Mouse (Mus musculus): ENCODE data around the gene Cfap299.

Cfap299 gene

DNA sequence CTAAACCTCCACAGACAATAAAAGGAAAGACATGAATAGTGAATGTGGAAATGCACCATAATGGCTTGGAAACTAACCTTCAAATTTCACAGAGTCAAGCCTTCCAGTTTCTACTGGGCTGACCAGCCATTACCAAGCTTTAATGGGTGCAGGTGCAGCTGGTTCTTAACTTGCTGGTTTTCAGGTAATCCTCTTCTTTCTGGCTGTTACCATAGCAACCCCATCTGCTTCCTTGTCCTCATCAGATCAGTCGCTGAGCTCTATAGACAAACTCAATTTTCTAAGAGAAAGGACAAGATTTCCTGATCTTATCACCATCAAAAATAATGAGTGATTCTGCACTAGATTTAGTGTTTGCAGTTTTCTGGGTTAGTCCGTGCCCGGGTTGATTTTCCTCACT is 287.8 kb downstream of the Cfap299 start:
- no peak for DNase-seq (ENCODE audit: low read depth, low spot score)

DNA sequence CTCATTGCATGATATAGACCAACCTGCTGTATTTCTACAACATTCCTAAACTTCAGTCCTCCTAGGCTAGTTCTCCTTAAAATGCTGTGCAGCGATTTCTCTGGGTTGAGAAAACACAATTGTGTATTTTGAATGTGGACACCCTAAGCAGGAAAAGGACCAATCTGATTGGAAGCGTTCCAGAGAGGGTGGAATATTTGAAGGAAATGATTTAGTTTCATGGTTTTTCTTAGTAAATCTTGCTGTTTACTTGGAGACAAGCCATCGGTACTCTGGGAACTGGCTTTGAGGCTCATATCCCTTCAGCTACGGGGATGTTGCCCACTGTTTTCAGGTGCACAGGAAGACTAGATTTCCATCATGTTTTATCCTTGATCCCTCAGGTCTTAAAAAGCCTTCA is 288.3 kb downstream of the Cfap299 start:
- no peak for DNase-seq (ENCODE audit: low read depth, low spot score)

DNA sequence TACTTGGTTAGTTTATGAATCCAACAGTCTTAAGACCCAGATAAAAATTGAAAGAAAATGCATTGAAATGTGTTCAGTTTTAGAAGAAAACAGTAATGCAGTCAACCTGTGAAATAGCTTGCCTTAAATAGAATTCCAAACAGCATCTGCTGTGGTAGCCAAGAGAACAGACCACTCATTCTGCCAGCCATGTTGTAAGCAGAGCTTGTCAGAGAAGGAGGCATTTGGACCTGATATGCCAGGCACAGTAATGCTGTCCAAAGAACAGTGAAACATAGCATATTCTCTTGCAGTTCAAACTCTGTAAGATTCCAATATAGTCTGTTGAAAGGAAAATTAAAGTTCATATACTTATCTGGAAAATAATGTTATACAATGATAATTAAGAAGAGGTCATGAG is 321.2 kb downstream of the Cfap299 start:
- DNase-seq (ENCODE audit: low read depth, low spot score), result no peak

DNA sequence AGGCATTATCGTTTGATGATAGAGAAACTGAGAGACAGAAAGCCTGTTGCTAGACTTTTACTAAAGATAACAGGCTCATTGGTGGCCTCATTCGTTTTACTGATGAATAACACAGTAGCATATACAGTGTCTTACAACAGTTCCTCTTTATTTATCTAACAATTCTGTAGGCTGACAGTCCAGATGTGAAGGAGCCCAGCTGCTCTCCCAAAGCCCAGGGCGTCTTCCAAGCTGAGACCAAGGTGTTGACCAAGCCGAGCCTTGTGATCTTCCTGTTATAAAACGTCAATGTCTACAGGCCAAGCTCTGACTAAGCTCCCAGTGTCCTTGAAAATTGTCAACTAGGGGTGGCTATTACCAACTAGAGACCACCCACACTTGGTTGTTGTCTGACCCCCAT is 321.9 kb downstream of the Cfap299 start:
- DNase-seq (ENCODE audit: low read depth, low spot score), result no peak

DNA sequence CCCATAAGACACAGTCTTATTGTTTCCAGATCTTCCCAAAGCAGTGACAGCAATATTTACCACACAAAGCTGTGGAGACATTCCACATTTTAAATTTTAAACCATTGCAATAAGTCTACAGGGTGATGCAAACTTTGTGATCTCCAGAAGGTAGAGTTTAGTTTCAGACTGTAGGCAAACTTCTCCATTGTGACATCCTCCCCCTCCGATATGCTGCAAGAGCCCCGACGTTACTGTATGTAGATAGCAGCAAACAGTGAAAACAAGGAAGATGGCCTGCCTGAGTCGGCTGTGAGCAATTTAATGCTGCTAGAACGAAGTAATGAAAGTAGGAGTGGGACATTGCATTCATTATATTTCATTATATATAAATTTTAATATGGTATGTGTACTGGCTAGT is 359.1 kb downstream of the Cfap299 start:
- DNase-seq (ENCODE audit: low read depth, low spot score), result no peak

DNA sequence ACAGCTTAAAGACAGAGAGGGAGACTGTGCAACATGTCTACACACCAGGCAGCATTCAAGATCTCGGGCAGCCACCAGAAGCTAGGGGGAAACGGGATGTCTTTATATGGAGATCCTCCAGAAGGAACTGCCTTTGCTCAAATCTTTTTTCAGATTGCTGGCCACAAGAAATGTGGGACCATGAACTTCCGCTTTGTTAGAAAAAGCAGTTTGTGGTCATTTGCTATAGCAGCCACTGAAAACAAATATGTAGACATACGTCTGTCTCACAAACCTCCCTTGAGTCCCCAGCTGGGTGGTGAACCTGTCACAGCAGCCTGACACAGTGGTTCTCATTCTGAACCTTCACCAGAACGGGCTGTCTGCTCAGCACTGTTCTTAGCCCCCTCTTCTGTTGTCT is 363.0 kb downstream of the Cfap299 start:
- DNase-seq (ENCODE audit: low read depth, low spot score), result no peak

DNA sequence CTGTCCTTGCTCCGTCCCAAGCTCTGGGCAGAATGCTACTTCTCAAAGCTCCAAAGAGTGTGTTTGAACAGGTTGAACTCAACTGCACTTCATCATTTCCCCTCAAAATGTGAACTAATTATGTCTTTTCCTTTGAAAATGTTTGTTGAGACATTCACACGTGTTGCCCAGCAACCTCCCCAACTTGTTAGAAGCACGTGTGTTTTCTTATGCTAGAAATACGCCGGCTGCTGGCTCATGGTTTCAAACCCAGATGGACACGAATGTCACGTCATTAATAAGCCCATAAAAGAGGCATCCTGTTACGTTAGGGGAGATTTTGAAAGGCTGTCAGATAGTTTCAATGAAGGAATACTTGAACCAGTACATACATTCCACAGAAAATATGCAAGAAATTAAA is 367.2 kb downstream of the Cfap299 start:
- DNase-seq (ENCODE audit: low read depth, low spot score), result no peak

DNA sequence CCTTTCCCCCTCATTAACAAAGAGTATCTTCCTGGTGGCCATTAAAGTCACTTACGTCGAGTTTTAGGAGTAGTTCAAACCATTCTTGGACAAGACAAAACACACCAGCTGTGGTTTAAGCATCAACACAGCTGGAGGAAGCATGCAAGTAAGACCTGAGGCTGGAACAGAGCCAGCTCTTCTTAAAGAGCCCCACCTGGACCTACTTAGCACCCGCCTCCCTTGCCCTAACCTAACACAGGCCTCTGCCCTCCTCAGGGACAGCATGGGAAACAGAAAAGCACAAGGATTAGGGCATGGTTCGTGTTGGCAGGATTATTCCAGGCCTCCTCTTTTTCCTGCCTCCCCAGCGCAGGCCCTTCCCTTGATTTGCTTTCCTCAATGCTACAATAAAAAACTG is 374.9 kb downstream of the Cfap299 start:
- DNase-seq (ENCODE audit: low read depth, low spot score), result no peak

DNA sequence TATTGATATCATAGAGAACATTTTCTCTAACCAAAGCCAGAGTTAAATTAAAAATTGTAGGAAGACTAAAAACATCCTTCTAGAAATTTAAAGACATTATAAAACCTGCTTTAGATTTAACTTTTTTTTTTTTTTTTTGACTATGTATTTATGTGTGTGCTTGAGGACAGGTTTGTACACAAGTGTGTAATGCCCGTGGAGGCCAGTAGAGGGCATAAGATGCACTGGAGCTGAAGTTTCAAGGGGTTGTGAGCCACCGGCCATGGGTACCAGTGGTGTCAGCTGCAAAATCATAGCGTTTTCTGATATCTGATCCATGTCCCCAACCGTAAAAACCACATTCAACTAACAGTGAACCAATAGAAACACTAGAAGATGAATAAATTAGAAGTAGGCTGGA is 377.5 kb downstream of the Cfap299 start:
- DNase-seq (ENCODE audit: low read depth, low spot score), result no peak

DNA sequence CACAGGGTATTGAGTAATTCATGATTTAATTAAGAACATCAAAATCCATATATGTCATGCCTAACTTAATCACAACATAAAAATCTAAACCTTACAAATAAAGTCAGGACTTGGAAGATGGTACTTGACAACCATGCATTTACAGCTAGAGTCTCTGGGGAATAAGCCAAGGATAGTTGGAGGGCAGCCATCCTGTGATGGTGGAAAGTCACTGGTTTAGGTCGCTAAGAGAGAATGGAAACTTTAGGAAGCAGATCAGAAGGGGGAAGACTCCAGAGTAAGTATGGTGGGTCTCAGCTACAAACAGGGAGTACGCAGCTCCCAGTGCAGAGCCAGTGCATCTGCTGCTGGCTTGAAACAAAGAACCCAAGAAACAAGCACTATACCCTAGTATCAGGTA is 386.3 kb downstream of the Cfap299 start:
- no peak for DNase-seq (ENCODE audit: low read depth, low spot score)

DNA sequence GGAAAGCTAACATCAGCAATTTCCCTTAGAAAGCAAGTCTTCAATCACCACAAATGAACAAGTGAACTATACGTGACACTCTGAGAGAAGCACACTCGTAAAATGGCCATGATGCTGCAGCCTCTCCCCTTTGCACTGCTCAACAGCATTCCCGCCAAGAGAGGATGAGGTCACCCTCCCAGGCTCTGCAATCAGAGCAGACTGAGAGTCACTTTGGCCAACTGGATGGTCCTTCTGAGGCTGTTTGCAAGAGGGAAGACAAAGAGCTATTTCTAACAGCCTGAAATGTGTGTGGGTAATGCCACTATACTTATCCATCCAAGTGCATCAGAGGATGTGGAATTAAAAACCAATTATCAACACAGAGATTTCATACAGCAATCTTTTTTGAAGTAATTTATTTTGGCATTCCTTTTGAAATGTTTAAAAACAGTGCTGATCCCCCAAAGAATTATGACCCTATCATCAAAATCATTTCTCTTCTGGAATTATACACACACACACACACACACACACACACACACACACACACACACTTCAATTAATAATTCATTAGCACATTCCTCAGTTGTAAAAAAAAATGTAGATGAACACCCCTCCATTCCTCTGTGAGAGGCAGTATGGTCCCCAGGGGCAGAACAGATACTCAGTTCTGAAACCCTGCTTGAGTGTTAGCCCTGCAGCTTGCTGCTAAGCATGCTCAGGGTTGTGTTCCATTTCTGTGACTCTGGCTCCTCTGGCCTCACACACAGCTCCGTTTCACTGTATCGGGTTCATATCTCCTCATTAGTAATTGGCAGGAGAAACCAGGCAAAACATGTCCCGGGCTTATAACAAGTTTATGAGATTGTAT is 403.3 kb downstream of the Cfap299 start:
- DNase-seq (ENCODE audit: low read depth, low spot score), result no peak

DNA sequence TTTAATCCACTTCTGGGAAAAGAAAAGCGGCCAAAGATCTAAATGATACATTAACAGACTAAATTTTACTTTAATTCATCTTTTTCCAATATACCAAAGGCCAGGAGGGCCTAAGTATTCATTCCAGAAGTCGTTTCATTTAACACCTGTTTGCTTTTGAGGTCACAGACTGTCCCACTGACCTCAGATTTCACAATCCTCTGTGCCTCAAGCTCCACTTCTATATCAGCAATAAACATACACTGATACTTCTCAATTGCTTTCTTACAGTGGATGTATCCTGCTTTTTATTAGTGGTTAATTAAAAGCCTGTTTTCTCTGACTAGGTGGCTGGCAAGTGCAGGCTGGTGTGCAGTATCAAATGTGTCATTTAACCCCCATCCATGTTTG is 403.9 kb downstream of the Cfap299 start:
- DNase-seq (ENCODE audit: low read depth, low spot score), result no peak

DNA sequence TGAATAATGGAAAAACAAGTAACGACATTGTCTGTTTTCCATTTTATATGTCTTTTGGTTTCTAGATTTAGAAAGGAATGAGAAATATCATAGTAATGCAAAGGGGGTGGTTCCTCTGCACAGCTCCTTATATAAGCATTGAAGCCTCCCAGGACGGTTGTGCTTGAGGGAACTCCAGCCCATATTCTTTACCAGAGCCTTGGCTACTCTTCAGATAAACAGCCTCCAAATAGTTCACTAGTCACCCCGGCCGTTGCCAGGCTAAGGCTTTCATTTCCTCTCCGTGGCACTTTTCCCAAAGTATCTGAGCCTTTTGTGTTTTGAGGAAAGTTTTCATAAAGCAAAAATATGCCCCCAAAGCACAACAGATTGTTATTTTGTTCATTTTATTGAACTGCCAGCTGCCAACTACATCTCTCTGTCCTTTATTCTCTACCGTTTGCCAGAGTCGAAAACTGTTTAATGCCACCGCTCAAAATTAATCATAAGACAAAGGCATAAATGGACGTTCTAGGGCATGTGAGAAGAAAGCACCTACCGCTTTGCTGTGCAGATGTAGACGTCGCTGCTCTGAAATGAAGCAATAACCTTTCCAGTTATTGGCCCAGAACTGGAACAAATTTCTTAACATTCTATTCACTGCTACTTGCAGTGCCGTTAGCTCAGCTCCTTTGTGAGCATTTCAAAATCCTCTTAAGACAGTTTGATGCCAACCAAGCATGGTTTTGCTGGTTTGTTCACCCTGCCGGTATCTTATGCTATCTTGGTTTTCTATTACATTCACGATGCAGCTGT is 433.0 kb downstream of the Cfap299 start:
- DNase-seq (ENCODE audit: low read depth, low spot score), result no peak

DNA sequence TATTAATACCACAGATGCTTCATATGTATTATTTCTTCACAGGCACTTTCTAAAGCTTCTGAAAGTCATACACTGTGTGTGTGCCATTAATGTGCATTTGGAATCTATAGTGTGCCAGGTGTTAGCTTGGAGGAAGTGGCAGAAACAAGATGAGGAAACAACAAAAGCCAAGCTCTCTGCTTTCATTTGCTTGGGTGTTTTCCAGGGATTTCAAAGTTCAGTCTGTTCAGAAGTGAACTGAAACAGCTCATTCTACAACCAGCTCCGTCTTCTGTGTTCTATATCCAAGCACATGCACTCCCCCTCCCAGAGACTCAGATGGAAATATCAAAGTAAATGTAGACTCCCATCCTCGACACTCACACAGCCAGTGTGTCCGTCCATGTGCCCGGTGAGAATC is 449.5 kb downstream of the Cfap299 start:
- no peak for DNase-seq (ENCODE audit: low read depth, low spot score)

DNA sequence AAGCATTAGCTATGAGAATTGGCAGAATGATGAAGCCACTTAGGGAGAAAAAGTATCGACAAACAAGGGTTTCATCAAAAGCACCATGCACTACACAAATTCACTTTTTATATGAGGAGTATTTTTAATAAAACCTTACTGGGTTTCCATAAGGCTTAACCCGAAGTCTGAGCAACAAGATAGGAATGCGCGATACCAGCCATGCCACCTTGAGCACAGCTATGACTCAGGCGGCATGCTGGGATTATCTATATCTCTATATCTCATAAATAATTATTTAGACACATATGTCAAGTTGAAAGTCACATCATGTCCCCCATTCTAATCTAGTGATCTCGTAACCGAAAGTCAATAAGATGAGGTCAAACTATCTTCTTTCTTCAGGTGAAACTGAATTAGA is 453.0 kb downstream of the Cfap299 start:
- no peak for DNase-seq (ENCODE audit: low read depth, low spot score)

DNA sequence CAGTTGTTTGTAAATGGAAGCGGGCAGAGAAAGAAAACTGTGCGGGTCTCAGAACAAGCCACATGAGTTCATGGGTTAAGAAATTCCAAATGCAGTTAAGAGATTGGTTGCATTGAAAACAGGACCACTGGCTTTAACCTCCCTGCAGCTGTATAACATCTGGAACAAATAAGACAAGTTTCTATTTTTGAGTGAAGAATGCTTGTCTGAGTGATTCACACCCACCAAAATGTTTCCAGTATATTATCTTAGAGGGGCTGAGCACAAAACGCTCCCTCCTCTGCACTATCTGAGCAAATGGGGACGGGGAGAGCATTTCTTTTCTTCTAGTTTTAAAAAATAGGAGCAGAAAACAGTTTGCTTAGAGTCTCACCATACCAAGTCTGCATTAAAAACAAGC is 458.6 kb downstream of the Cfap299 start:
- DNase-seq (ENCODE audit: low read depth, low spot score), result no peak

DNA sequence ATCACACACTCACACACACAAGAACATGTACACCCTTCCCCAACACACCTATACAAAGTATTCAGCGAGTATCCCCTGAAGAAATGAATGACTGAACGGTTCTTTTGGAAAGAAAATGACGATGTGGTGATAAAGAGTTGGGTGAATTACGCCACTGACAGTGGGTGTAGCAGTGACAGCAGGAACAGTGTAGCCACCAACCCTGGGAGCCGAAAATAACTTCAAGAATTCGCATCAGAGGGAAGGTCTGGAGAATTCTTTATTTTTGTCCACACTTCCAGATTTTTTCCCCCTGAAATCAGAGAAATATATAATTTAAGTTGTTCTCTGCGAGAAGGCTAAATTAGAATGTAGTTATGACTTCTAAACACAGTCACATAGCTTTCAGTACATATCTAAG is 459.5 kb downstream of the Cfap299 start:
- no peak for DNase-seq (ENCODE audit: low read depth, low spot score)

DNA sequence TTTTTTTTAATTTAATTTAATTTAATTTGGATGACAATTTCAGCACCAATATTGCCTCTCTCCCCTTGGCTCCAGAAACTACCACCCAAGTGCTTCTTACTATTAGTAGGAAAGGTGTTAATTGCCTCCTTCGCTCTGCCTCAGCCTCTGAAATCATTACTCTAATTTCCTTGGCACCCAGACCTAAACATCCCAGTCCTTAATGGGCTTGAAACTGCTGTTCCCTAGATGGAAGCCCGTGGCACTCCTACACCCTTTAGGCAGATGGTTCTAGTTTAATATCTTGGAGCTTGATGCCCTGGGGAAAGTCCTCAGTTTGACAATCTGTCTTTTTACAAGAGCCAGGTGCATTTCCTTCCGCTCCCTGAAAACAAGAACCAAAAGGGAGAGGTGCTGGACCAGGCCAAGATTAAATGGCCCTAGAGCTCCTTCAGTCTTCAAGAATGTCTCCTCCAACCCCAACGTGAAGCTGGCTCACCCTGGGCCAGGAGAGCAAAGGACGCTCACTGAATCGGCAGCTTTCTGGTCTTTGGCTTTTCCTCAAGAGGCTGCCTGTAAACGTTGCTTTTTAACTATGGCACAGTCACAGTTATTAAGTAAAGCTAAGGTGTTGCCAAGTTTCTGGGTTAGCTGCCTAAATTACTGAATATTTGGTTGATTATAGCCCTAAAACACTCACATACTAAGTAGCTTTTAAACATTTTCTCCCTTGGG is 461.9 kb downstream of the Cfap299 start:
- DNase-seq (ENCODE audit: low read depth, low spot score), result no peak

DNA sequence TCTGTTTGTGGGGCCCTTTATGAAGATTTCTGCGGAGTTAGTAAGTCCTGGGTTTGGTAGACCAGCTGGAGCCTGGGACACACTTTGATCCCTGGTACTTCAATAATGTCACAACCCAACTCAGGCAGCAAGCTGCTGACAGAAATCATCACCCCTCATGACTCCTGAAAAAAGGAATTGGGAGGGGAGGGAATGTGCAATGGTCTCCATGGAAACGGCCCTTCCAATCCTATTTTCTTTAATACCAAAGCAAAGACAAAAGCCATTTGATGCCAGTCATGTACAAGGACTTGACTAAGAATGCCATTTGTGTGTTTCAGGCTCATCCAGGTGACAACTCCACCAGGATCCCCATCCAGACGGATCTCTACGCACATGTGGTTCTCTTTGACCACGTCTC is 472.4 kb downstream of the Cfap299 start:
- DNase-seq (ENCODE audit: low read depth, low spot score), result no peak

DNA sequence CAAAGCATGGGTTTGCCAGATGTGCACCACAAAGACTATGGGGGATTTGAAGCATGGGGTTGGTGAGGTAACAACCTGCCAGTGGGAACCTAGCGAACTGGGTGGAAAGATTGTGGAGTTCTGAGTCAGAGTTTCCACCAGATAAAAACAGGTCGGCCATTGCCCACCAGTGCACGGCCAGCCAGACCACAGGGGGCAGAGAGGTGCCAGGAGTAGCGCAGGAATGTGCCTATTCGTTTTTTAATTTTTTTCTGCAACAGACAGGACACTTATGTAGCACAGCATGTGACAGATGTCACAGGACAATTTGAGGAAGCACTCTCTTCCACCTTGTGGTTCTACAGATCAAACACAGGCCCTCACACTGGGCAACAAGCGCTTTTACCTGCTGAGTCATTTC is 475.7 kb downstream of the Cfap299 start:
- DNase-seq (ENCODE audit: low read depth, low spot score), result no peak

DNA sequence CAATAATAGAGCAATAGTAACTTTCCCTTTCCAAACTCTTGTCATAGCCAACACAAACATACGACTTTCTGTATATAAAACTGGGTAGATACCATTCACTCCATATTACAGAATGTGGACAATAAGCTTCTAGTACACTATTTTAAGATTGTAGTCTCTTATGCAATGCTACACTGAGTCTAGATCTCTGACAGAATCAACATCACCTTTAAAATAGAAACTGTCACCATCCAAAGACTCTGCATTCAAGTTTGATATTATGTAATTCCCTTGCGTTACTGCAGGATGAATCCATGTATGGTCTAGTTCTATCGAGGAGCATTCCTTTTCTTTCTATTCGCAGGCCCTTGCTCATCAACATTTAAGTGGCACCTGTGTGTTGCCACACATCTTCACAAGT is 477.4 kb downstream of the Cfap299 start:
- no peak for DNase-seq (ENCODE audit: low read depth, low spot score)

DNA sequence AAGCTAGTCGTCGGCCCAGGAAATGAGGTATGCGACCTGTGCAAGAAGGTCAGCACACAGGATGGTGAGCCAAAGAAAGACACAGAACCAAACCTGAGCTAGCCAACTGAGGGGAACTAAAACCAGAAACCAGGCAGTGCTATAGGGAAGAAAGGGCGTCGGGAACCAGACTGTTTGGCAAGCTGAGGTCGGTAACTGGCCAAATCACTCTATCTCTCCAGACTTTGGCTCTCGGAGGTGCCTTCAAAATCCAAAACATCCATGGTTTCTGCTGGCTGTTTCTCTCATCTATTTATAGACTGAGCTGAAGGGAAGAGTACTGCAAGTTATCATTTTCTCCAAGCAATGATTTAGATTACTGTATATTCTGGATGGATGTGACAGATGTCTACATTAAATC is 477.9 kb downstream of the Cfap299 start:
- DNase-seq (ENCODE audit: low read depth, low spot score), result no peak

DNA sequence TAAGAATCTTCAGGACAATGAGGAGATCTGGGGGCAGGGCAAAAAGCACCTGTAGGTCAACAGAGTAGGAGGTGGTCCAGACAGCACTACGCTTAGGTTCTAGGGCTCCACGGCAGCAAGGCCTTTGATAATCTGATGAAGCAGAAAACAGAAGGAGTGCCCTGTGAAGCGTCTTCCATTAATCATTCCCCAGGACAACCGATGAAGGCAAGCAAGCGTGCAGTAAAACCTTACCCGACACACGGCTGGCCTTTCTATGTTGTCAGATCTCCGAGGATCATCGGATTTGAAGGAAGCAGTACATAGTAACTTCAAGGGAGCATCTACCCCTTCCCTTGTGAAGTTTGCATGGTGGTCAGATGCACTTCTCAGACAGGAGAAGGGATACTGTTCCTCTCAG is 478.8 kb downstream of the Cfap299 start:
- no peak for DNase-seq (ENCODE audit: low read depth, low spot score)
